Mouse (Mus musculus): Measurements from ENCODE around the gene Dnah1. TPM values are rescaled to one million over a fixed set of nuclear protein-coding genes. Genes with fewer than 3 reads are reported as not detected.

Dnah1 gene
- under 1 TPM in 1 of 2 experiments, not detected in 1; 0.02 TPM for total RNA-seq (2023)

GRCm38 (mm10) chr14:31323849-31324792 is at the start of gene Dnah1:
Gene Dnah1, minus strand, starts transcription at chr14:31323896.

DNA sequence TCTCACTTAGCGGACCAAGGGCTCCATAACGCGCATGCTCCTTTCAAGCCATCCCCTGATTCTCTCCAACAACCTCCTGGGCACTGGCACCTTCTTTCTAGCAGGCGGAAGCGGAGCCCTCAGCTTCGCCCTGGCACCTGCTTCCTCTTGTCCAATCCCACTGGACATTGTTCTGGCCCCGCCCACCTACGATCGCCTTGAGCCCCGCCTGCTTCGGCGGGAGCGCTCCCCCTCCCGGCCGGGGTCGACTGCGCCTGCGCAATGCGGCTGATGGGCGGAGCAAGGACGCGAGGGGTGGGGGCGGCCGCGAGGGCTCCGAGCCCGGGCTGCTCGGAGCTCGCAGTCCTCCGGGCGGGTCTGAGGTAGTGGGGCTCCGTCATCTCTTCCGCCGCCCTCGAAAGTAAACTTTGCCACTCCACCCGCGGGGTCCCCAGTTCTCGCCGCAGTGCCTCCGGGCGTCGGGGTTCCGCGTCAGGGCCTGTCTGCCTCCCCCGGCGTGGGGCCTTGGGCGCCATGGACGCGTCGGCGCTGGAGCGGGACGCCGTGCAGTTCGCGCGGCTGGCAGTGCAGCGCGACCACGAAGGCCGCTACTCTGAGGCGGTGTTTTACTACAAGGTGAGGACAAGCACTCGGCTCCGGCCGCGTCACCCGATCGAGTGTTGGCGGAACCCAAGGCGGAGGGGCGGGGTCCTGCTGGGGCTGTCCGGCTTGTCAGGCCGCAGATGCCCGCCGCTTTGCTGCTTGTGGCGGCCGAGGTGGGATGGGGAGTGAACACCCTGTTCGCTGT is 12.9 kb upstream of the Dnah1 start, which contains the start of gene Capn7:
Capn7 (plus strand) TSS at position 270 of the 787 bp plus-strand sequence.

GRCm38 (mm10) chr14:31251084-31251604 is 72.6 kb downstream of the Dnah1 start, which contains the start of the genes Phf7 and Bap1:
Gene Phf7, minus strand, starts transcription at chr14:31251317.
Gene Bap1, plus strand, starts transcription at chr14:31251450.

GRCm38 (mm10) chr14:31217666-31218065 is 106.0 kb downstream of the Dnah1 start, which contains the start of gene Sema3g:
Gene Sema3g, plus strand, starts transcription at chr14:31217860.

DNA sequence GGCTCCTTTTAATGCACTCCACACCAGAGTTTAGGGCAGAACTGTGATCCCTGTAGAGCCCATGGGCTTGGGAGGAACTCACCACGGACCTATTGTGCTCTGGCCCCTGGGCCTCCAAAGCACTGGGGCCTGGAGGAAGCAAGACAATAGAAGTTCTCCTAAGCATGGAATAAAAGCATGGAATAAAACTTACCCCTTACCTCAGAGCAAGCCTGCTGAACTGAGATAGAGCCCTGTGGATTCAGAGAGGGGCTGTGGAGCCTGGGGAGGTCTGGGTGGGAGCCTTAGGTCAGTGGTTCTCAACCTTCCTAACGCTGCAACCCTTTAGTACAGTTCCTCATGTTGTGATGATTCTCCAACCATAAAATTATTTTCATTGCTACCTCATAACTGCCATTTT is 106.8 kb downstream of the Dnah1 start, which contains the start of gene Nisch:
Nisch (minus strand) TSS at position 101 of the 400 bp plus-strand sequence.

Other genes starting within 250 kb of the Dnah1 start
- gene Smim4, start 194.9 kb downstream of the Dnah1 start, total RNA-seq (2023), result 10 to 100 TPM; 43.2 to 63.8 TPM
- gene Nt5dc2, start 192.8 kb downstream of the Dnah1 start, total RNA-seq (2023), result 10 to 100 TPM; 15.2 to 18.0 TPM
- gene Stab1, start 155.3 kb downstream of the Dnah1 start, total RNA-seq (2023), result 1 to 10 TPM; 2.8 to 3.7 TPM
- 1 to 10 TPM; 1.0 to 2.1 TPM for gene Tnnc1, start 115.6 kb downstream of the Dnah1 start, total RNA-seq (2023)
- 100 to 1,000 TPM; 298 to 310 TPM for gene Nisch, start 107.0 kb downstream of the Dnah1 start, total RNA-seq (2023)
- gene Sema3g, start 106.0 kb downstream of the Dnah1 start, total RNA-seq (2023), result under 1 TPM; 0.20 to 0.38 TPM
- gene Phf7, start 72.6 kb downstream of the Dnah1 start, total RNA-seq (2023), result 1 to 10 TPM; 6.6 to 7.2 TPM
- gene Bap1, start 72.4 kb downstream of the Dnah1 start, total RNA-seq (2023), result 10 to 100 TPM; 40.0 to 46.7 TPM
- 10 to 100 TPM; 23.1 to 23.2 TPM for gene Capn7, start 12.7 kb upstream of the Dnah1 start, total RNA-seq (2023)
- gene Sh3bp5, start 112.2 kb upstream of the Dnah1 start, total RNA-seq (2023), result 10 to 100 TPM; 84.9 to 88.2 TPM
- gene Eaf1, start 170.5 kb upstream of the Dnah1 start, total RNA-seq (2023), result 10 to 100 TPM; 24.2 to 27.3 TPM
- gene Mettl6, start 171.1 kb upstream of the Dnah1 start, total RNA-seq (2023), result 10 to 100 TPM; 36.1 to 42.0 TPM

All from neutrophil, adult 83 days (primary cell).